Mouse (Mus musculus) heart, embryonic 14.5 days (tissue): ENCODE results near the gene Zfp280d. TPM values are rescaled to one million over a fixed set of nuclear protein-coding genes. Genes with fewer than 3 reads are reported as not detected.

Experiments
- ATAC-seq: fragments of 200-750 bp; cut with Nextera tagmentation; 2 replicates; pipeline ENCODE4 v1.8.0; 2017; ENCODE audit warnings: low read depth, moderate TSS enrichment; ENCODE audit not compliant: insufficient number of reproducible peaks, insufficient read depth, low FRiP score
- H3K27ac ChIP-seq, 2 experiments: fragments of 200-500 bp in 1 of 2; fragments of 300-500 bp in 1 of 2; sonication (generic) in 1 of 2; replicated peaks in 1 of 2; 2 replicates each; pipeline ENCODE4 v1.5.1; 2012 to 2014; ENCODE audit warnings: low read depth in 2 of 2, low read length in 2 of 2, control low read depth in 1 of 2, mild to moderate bottlenecking in 1 of 2, mixed read lengths in 1 of 2; ENCODE audit not compliant: control insufficient read depth in 1 of 2, insufficient read depth in 1 of 2
- H3K27me3 ChIP-seq: fragments of 300-500 bp; sonication (generic); 2 replicates; pipeline ENCODE4 v1.6.1; 2014; ENCODE audit warnings: mild to moderate bottlenecking, low read length, control low read depth; ENCODE audit not compliant: control insufficient read depth, insufficient read depth
- H3K36me3 ChIP-seq: fragments of 300-500 bp; sonication (generic); 2 replicates; pipeline ENCODE4 v1.6.1; 2014; ENCODE audit warnings: mild to moderate bottlenecking, control low read depth, low read length, mixed read lengths; ENCODE audit not compliant: control insufficient read depth, insufficient read depth
- H3K4me1 ChIP-seq, 2 experiments: fragments of 200-500 bp in 1 of 2; fragments of 300-500 bp in 1 of 2; sonication (generic) in 1 of 2; 2 replicates each; pipeline ENCODE4 v1.6.1; 2012 to 2014; ENCODE audit warnings: low read length in 2 of 2, control low read depth in 1 of 2, mixed read lengths in 1 of 2; ENCODE audit not compliant: control insufficient read depth in 2 of 2, insufficient read depth in 2 of 2
- H3K4me2 ChIP-seq: fragments of 300-500 bp; sonication (generic); 2 replicates; pipeline ENCODE4 v1.6.1; 2014; ENCODE audit warnings: mild to moderate bottlenecking, low read length
- H3K4me3 ChIP-seq, 2 experiments: fragments of 200-500 bp in 1 of 2; fragments of 300-500 bp in 1 of 2; sonication (generic) in 1 of 2; 2 replicates each; pipeline ENCODE4 v1.5.1; 2012 to 2014; ENCODE audit warnings: low read length in 2 of 2, mild to moderate bottlenecking in 2 of 2, control low read depth in 1 of 2, low read depth in 1 of 2, moderate library complexity in 1 of 2; ENCODE audit not compliant: control insufficient read depth in 1 of 2, insufficient read depth in 1 of 2
- H3K9ac ChIP-seq: fragments of 300-500 bp; sonication (generic); 2 replicates; pipeline ENCODE4 v1.6.1; 2014; ENCODE audit warnings: mild to moderate bottlenecking, low read length
- H3K9me3 ChIP-seq: fragments of 300-500 bp; sonication (generic); 2 replicates; pipeline ENCODE4 v1.6.1; 2016; ENCODE audit warnings: low read length, control low read depth; ENCODE audit not compliant: control insufficient read depth
- WGBS: fragments of 180-500 bp; shearing (Covaris S2); extraction: QIAGEN DNeasy Blood & Tissue Kit; methylation state at CpG from one replicate; pipeline ENCODE4 v1.1.7; 2014; 5-methylcytosine and 5-hydroxymethylcytosine counted together
- polyA plus RNA-seq: library from polyadenylated mRNA; unstranded; fragments of >200 nt; fragmentation: Nextera tagmentation; extraction: Ambion mirVana; gene quantifications from 2 replicates; pipeline ENCODE4 v1.2.1, GENCODE M21; 2014

Zfp280d gene
- polyA plus RNA-seq, 1 experiment from 2014 or later: 29.2 TPM

GRCm38 (mm10) chr9:72405882-72406638 lies 131.4 kb downstream of the Zfp280d start:
- Histone ChIP-seq H3K27me3 (no peaks in the 10 kb centered on the region), H3K9me3 (no peaks in the 10 kb centered on the region), H3K4me2 (no peak overlapping the region), H3K27ac (no peak overlapping the region), H3K36me3 (no peaks in the 10 kb centered on the region), H3K4me1 (peaks cover 3 to 4% of the 10 kb centered on the region in 2 experiments; a peak in 2 of 4 replicates), H3K4me3 (no peak overlapping the region), H3K9ac (no peak overlapping the region)
- WGBS: 68% methylated on average over 9 of the region's 9 CpGs
- ATAC-seq: no peak

- no peak overlapping the region for H3K27ac ChIP-seq
Measured at GRCm38 (mm10) chr9:72408131-72408586, 133.5 kb downstream of the Zfp280d start.

GRCm38 (mm10) chr9:72409381-72410225 lies 134.9 kb downstream of the Zfp280d start:
- H3K9me3 ChIP-seq: no peaks in the 10 kb centered on the region
- ATAC-seq: no peak
- H3K9ac ChIP-seq: no peak overlapping the region
- no peak overlapping the region for H3K27ac ChIP-seq
- no peaks in the 10 kb centered on the region for H3K27me3 ChIP-seq
- H3K4me3 ChIP-seq: no peak overlapping the region
- no peaks in the 10 kb centered on the region for H3K36me3 ChIP-seq
- H3K4me1 ChIP-seq: peaks cover 3 to 4% of the 10 kb centered on the region in 2 experiments; a peak in 2 of 4 replicates
- 15% methylated on average over 15 of the region's 15 CpGs for WGBS
- peak overlapping the region; percentile 18; the same call in 1 of the 2 replicates for H3K4me2 ChIP-seq

More at GRCm38 (mm10) chr9:72408131-72408586, 133.5 kb downstream of the Zfp280d start:
- H3K36me3 ChIP-seq: no peaks in the 10 kb centered on the region
- H3K4me3 ChIP-seq: peak overlapping the region; percentile 35 to 46
- H3K9me3 ChIP-seq: no peaks in the 10 kb centered on the region
- peaks cover 3 to 4% of the 10 kb centered on the region in 2 experiments; a peak in 2 of 4 replicates for H3K4me1 ChIP-seq
- peak overlapping the region; percentile 54 for H3K9ac ChIP-seq
- H3K4me2 ChIP-seq: peak overlapping the region; percentile 67
- no peaks in the 10 kb centered on the region for H3K27me3 ChIP-seq
- ATAC-seq: 0 out of 2 replicates have a peak, but pooled peaks have one; percentile 64
- WGBS: 7% methylated on average over 12 of the region's 12 CpGs

GRCm38 (mm10) chr9:72411746-72412145 lies 137.1 kb downstream of the Zfp280d start:
- Histone ChIP-seq H3K9me3 (no peaks in the 10 kb centered on the region), H3K27ac (no peak overlapping the region), H3K9ac (no peak overlapping the region), H3K36me3 (no peaks in the 10 kb centered on the region), H3K4me3 (no peak overlapping the region), H3K27me3 (no peaks in the 10 kb centered on the region), H3K4me1 (peaks cover 3 to 4% of the 10 kb centered on the region in 2 experiments; a peak in 2 of 4 replicates), H3K4me2 (no peak overlapping the region)
- WGBS: 62% methylated on average over 2 of the region's 2 CpGs
- no peak for ATAC-seq

Other genes with a start within 250 kb of the Zfp280d start
- 35.2 and 35.9 TPM in 2 replicates for gene Tcf12, start 163.0 kb upstream of the Zfp280d start, polyA plus RNA-seq
- gene Mns1, start 163.2 kb downstream of the Zfp280d start, polyA plus RNA-seq: 11.1 and 11.6 TPM in 2 replicates
- gene Tex9, start 217.4 kb downstream of the Zfp280d start, polyA plus RNA-seq: 15.3 and 22.8 TPM in 2 replicates